In the genomic region with DNA sequence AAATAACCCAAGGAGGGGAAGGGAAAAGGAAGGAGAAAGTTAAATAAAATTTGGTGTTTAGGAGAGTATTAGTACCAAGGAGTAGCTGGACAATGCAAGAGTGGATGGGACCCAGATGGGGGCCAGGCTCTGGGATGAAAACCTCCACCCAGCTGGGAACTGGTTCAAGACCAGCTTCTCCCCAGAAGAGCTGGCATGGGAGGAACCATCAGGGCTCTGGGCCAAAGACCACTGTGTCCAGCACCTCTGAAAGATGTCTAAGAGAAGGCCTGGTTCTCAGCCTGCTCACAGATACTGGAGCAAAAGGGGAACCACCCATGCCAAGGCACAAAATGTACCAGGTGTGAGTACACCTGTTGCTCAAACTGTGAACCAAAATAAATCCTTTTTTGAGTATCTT, we compare ENCODE assay signal across 12 mouse cellular contexts.
"Had no signal": no experiment of that assay in that cellular context is flagged by ENCODE, and none has a peak within 500 bp of the region (broad histone marks: within the 10 kb centered on the region; RNA-seq: fewer than 3 reads in every experiment).

No protein-coding gene starts in this region.

- DNase-seq: left cerebral cortex, postnatal 4 days; liver; liver, embryonic 13.5 days; liver, postnatal 0 days; lung, adult 18-20 months; lung, adult 2 months; lung, embryonic 14.5 days; lung, postnatal 10 days; lung, postnatal 14 days; lung, postnatal 36 days; lung, postnatal 4 days; midbrain, embryonic 14.5 days had no signal
